Mouse (Mus musculus): ENCODE measurements around the gene Simc1. TPM values are rescaled to one million over a fixed set of nuclear protein-coding genes. Genes with fewer than 3 reads are reported as not detected.
"Not testable (repeated sequence)": the region's sequence is repeated elsewhere in the genome, so short reads cannot be mapped to it uniquely, and the experiment has no call there.

The Simc1 gene
- total and polyA plus RNA-seq, 2 experiments: 2.9 to 6.7 TPM

GRCm38 (mm10) chr13:54491381-54491780, 12.2 kb upstream of the Simc1 start:
- no peak overlapping the region for H3K9ac ChIP-seq (ENCODE audit: low read depth, low read length)
- H3K27ac ChIP-seq (replicated peaks; ENCODE audit: insufficient read depth, low read depth, low read length): no peak overlapping the region
- H3K4me1 ChIP-seq (ENCODE audit: control insufficient read depth, insufficient read depth, low read length): no peaks in the 10 kb centered on the region
- TF ChIP-seq POLR2A (IDR thresholded peaks at IDR 0.05; ENCODE audit: extremely low read depth, insufficient read depth, low read length) (no peak), CTCF (IDR thresholded peaks at IDR 0.05; ENCODE audit: low read depth, low read length) (no peak)
- no peak overlapping the region for H3K4me3 ChIP-seq (ENCODE audit: insufficient read depth, low read depth, low read length)
- H3K79me2 ChIP-seq (ENCODE audit: control insufficient read depth, insufficient read depth, low read length): no peaks in the 10 kb centered on the region
- no peak for DNase-seq (ENCODE audit: extremely low read depth, low read depth, low spot score)
- no peaks in the 10 kb centered on the region for H3K27me3 ChIP-seq (ENCODE audit: control insufficient read depth, insufficient read depth, low read length)
- 88% methylated on average over 6 of the region's 6 CpGs for WGBS
- no peaks in the 10 kb centered on the region for H3K36me3 ChIP-seq (ENCODE audit: control insufficient read depth, insufficient read depth, low read length)

- H3K4me3 ChIP-seq (ENCODE audit: insufficient read depth, low read depth, low read length); DNase-seq (ENCODE audit: extremely low read depth, low read depth, low spot score); H3K27ac ChIP-seq (replicated peaks; ENCODE audit: insufficient read depth, low read depth, low read length); H3K36me3 ChIP-seq (ENCODE audit: control insufficient read depth, insufficient read depth, low read length); H3K27me3 ChIP-seq (ENCODE audit: control insufficient read depth, insufficient read depth, low read length); H3K4me1 ChIP-seq (ENCODE audit: control insufficient read depth, insufficient read depth, low read length); H3K9ac ChIP-seq (ENCODE audit: low read depth, low read length); H3K79me2 ChIP-seq (ENCODE audit: control insufficient read depth, insufficient read depth, low read length): not testable (repeated sequence)
- 93% methylated on average over 7 of the region's 7 CpGs for WGBS
These were observed 4.0 kb upstream of the Simc1 start for GRCm38 (mm10) chr13:54499551-54499950.

- 86% methylated on average over 2 of the region's 2 CpGs for WGBS
- H3K27ac ChIP-seq (replicated peaks; ENCODE audit: insufficient read depth, low read depth, low read length): no peak overlapping the region
- TF ChIP-seq POLR2A (IDR thresholded peaks at IDR 0.05; ENCODE audit: extremely low read depth, insufficient read depth, low read length) (no peak), CTCF (IDR thresholded peaks at IDR 0.05; ENCODE audit: low read depth, low read length) (no peak)
- H3K4me3 ChIP-seq (ENCODE audit: insufficient read depth, low read depth, low read length): no peak overlapping the region
- no peaks in the 10 kb centered on the region for H3K27me3 ChIP-seq (ENCODE audit: control insufficient read depth, insufficient read depth, low read length)
- no peak overlapping the region for H3K9ac ChIP-seq (ENCODE audit: low read depth, low read length)
- H3K4me1 ChIP-seq (ENCODE audit: control insufficient read depth, insufficient read depth, low read length): peaks cover 6% of the 10 kb centered on the region; the same call in 1 of the 2 replicates
- H3K36me3 ChIP-seq (ENCODE audit: control insufficient read depth, insufficient read depth, low read length): no peaks in the 10 kb centered on the region; the same call in 1 of the 2 replicates
- peaks cover 8% of the 10 kb centered on the region; the same call in 1 of the 2 replicates for H3K79me2 ChIP-seq (ENCODE audit: control insufficient read depth, insufficient read depth, low read length)
- DNase-seq (ENCODE audit: extremely low read depth, low read depth, low spot score): no peak
These were observed 2.2 kb upstream of the Simc1 start for GRCm38 (mm10) chr13:54501352-54501751.

GRCm38 (mm10) chr13:54501957-54502690, 1.5 kb upstream of the Simc1 start:
- no peak overlapping the region for H3K9ac ChIP-seq (ENCODE audit: low read depth, low read length)
- H3K4me1 ChIP-seq (ENCODE audit: control insufficient read depth, insufficient read depth, low read length): peaks cover 10% of the 10 kb centered on the region; the same call in 1 of the 2 replicates
- H3K4me3 ChIP-seq (ENCODE audit: insufficient read depth, low read depth, low read length): no peak overlapping the region
- H3K27me3 ChIP-seq (ENCODE audit: control insufficient read depth, insufficient read depth, low read length): no peaks in the 10 kb centered on the region
- H3K79me2 ChIP-seq (ENCODE audit: control insufficient read depth, insufficient read depth, low read length): peaks cover 8% of the 10 kb centered on the region; the same call in 1 of the 2 replicates
- TF ChIP-seq POLR2A (IDR thresholded peaks at IDR 0.05; ENCODE audit: extremely low read depth, insufficient read depth, low read length): no peak
- TF ChIP-seq CTCF (IDR thresholded peaks at IDR 0.05; ENCODE audit: low read depth, low read length): no peak
- 70% methylated on average over 3 of the region's 3 CpGs for WGBS
- H3K36me3 ChIP-seq (ENCODE audit: control insufficient read depth, insufficient read depth, low read length): no peaks in the 10 kb centered on the region; the same call in 1 of the 2 replicates
- DNase-seq (ENCODE audit: extremely low read depth, low read depth, low spot score): no peak
- H3K27ac ChIP-seq (replicated peaks; ENCODE audit: insufficient read depth, low read depth, low read length): no peak overlapping the region

- H3K4me3 ChIP-seq (ENCODE audit: insufficient read depth, low read depth, low read length): peak overlapping the region; percentile 70
- TF ChIP-seq CTCF (IDR thresholded peaks at IDR 0.05; ENCODE audit: low read depth, low read length) (no peak), POLR2A (IDR thresholded peaks at IDR 0.05; ENCODE audit: extremely low read depth, insufficient read depth, low read length) (no peak)
- H3K27ac ChIP-seq (replicated peaks; ENCODE audit: insufficient read depth, low read depth, low read length): peak overlapping the region; percentile 10; the same call in 1 of the 2 replicates
- peaks cover 12% of the 10 kb centered on the region; the same call in 1 of the 2 replicates for H3K4me1 ChIP-seq (ENCODE audit: control insufficient read depth, insufficient read depth, low read length)
- H3K79me2 ChIP-seq (ENCODE audit: control insufficient read depth, insufficient read depth, low read length): peaks cover 8% of the 10 kb centered on the region; the same call in 1 of the 2 replicates
- no peaks in the 10 kb centered on the region for H3K27me3 ChIP-seq (ENCODE audit: control insufficient read depth, insufficient read depth, low read length)
- H3K9ac ChIP-seq (ENCODE audit: low read depth, low read length): peak overlapping the region; percentile 64
- DNase-seq (ENCODE audit: extremely low read depth, low read depth, low spot score): no peak
- WGBS: 2% methylated on average over 14 of the region's 14 CpGs
- H3K36me3 ChIP-seq (ENCODE audit: control insufficient read depth, insufficient read depth, low read length): no peaks in the 10 kb centered on the region; the same call in 1 of the 2 replicates
These were observed 338 bp upstream of the Simc1 start for GRCm38 (mm10) chr13:54503278-54503603.
